Mouse (Mus musculus) heart, embryonic 11.5 days (tissue): ENCODE results near the gene Hbb-bs. TPM values are rescaled to one million over a fixed set of nuclear protein-coding genes. Genes with fewer than 3 reads are reported as not detected.

Experiments
- polyA plus RNA-seq: library from polyadenylated mRNA; unstranded; fragments of >200 nt; fragmentation: Nextera tagmentation; extraction: Ambion mirVana; gene quantifications from 2 replicates; pipeline ENCODE4 v1.2.1, GENCODE M21; 2014

Gene Hbb-bs
- polyA plus RNA-seq, 1 experiment from 2014 or later = 1,123 TPM

Other genes with a start within 250 kb of the Hbb-bs start
- gene Olfr618, start 238.0 kb downstream of the Hbb-bs start, polyA plus RNA-seq = not detected in 2 replicates
- not detected in 2 replicates for gene Olfr619, start 227.5 kb downstream of the Hbb-bs start, polyA plus RNA-seq
- not detected in 2 replicates for gene Olfr620, start 215.6 kb downstream of the Hbb-bs start, polyA plus RNA-seq
- gene Olfr622, start 185.4 kb downstream of the Hbb-bs start, polyA plus RNA-seq = not detected in 2 replicates
- gene Olfr623, start 164.4 kb downstream of the Hbb-bs start, polyA plus RNA-seq = not detected in 2 replicates
- gene Olfr624, start 156.9 kb downstream of the Hbb-bs start, polyA plus RNA-seq = 0.03 TPM in 1 of 2 replicates, not detected in the other
- gene Olfr625-ps1, start 145.4 kb downstream of the Hbb-bs start, polyA plus RNA-seq = not detected in 2 replicates
- not detected in 2 replicates for gene Olfr243, start 113.4 kb downstream of the Hbb-bs start, polyA plus RNA-seq
- not detected in 2 replicates for gene Olfr628, start 97.7 kb downstream of the Hbb-bs start, polyA plus RNA-seq
- not detected in 2 replicates for gene Olfr629, start 83.2 kb downstream of the Hbb-bs start, polyA plus RNA-seq
- gene Olfr630, start 70.8 kb downstream of the Hbb-bs start, polyA plus RNA-seq = 0.07 TPM in 1 of 2 replicates, not detected in the other
- gene Olfr69, start 56.5 kb downstream of the Hbb-bs start, polyA plus RNA-seq = not detected in 2 replicates
- gene Olfr68, start 48.4 kb downstream of the Hbb-bs start, polyA plus RNA-seq = not detected in 2 replicates
- gene Olfr67, start 36.3 kb downstream of the Hbb-bs start, polyA plus RNA-seq = 0.08 TPM in 1 of 2 replicates, not detected in the other
- gene Hbb-bt, start 14.1 kb downstream of the Hbb-bs start, polyA plus RNA-seq = 2,483 and 3,067 TPM in 2 replicates
- 0.31 TPM in 1 of 2 replicates, not detected in the other for gene Hbb-bh2, start 12.4 kb upstream of the Hbb-bs start, polyA plus RNA-seq
- gene Hbb-bh1, start 15.1 kb upstream of the Hbb-bs start, polyA plus RNA-seq = 7,786 and 8,740 TPM in 2 replicates
- gene Hbb-y, start 25.1 kb upstream of the Hbb-bs start, polyA plus RNA-seq = 35,401 and 41,924 TPM in 2 replicates
- not detected in 2 replicates for gene Olfr66, start 58.2 kb upstream of the Hbb-bs start, polyA plus RNA-seq
- not detected in 2 replicates for gene Olfr64, start 66.4 kb upstream of the Hbb-bs start, polyA plus RNA-seq
- gene Olfr65, start 75.4 kb upstream of the Hbb-bs start, polyA plus RNA-seq = not detected in 2 replicates
- gene Olfr631, start 100.7 kb upstream of the Hbb-bs start, polyA plus RNA-seq = not detected in 2 replicates
- gene Olfr632, start 106.3 kb upstream of the Hbb-bs start, polyA plus RNA-seq = 0.07 and 0.11 TPM in 2 replicates
- gene Olfr633, start 116.3 kb upstream of the Hbb-bs start, polyA plus RNA-seq = not detected in 2 replicates
- gene Olfr635, start 143.1 kb upstream of the Hbb-bs start, polyA plus RNA-seq = not detected in 2 replicates
- not detected in 2 replicates for gene Olfr638, start 170.7 kb upstream of the Hbb-bs start, polyA plus RNA-seq
- gene Olfr639, start 189.2 kb upstream of the Hbb-bs start, polyA plus RNA-seq = 0.03 TPM in 1 of 2 replicates, not detected in the other
- not detected in 2 replicates for gene Olfr640, start 197.5 kb upstream of the Hbb-bs start, polyA plus RNA-seq
- gene Olfr641, start 207.3 kb upstream of the Hbb-bs start, polyA plus RNA-seq = not detected in 2 replicates
- gene Olfr642, start 224.6 kb upstream of the Hbb-bs start, polyA plus RNA-seq = not detected in 2 replicates
- gene 4930516K23Rik, start 233.3 kb upstream of the Hbb-bs start, polyA plus RNA-seq = not detected in 2 replicates
- not detected in 2 replicates for gene Olfr644, start 243.8 kb upstream of the Hbb-bs start, polyA plus RNA-seq